Mouse (Mus musculus) lung, postnatal 0 days (tissue): ENCODE measurements around the gene Vps37b.

Experiments used
- CTCF ChIP-seq: IDR thresholded peaks from 2 replicates; pipeline ENCODE4 v1.5.1; 2016; ENCODE audit warnings: antibody characterized with exemption, mild to moderate bottlenecking
- EP300 ChIP-seq: IDR thresholded peaks from 2 replicates; pipeline ENCODE4 v1.6.1; 2016; ENCODE audit warnings: antibody characterized with exemption, mild to moderate bottlenecking, control low read depth

DNA sequence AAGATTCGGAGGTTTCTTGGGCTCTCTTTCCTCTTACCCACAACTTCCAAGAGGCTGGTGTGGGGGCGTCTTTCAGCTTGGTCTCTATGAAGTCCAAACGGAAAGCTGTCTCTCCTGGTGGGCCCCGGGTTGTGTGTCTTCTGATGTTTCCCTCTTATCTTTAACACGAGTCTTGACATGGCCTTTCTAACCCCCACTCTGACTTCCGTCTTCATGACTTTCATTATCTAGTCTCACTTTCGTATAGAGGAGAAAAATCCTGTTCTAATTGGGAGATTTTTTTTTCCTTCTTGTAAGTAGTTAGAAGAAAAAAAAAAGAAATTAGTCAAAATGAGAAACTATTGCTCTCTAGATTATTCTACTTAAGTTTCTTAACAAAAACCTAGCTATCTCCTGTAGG lies 9.7 kb downstream of the Vps37b start:
- TF ChIP-seq EP300 (no peak), CTCF (no peak)
